Mouse (Mus musculus) stomach, postnatal 0 days (tissue): ENCODE measurements at regions not wholly inside any gene's neighbourhood (a gene's known extent, or its start where the extent isn't known, plus 50 kb on each side); places are given as distances from the start of the nearest gene placed in this dataset.

Source experiments
- CTCF ChIP-seq: IDR thresholded peaks from 2 replicates; pipeline ENCODE4 v1.5.1; 2016; ENCODE audit warnings: antibody characterized with exemption, low read depth, mild to moderate bottlenecking, moderate library complexity
- EP300 ChIP-seq: optimal IDR thresholded peaks from 2 replicates; pipeline ENCODE3; 2016; ENCODE audit warnings: antibody characterized with exemption

DNA sequence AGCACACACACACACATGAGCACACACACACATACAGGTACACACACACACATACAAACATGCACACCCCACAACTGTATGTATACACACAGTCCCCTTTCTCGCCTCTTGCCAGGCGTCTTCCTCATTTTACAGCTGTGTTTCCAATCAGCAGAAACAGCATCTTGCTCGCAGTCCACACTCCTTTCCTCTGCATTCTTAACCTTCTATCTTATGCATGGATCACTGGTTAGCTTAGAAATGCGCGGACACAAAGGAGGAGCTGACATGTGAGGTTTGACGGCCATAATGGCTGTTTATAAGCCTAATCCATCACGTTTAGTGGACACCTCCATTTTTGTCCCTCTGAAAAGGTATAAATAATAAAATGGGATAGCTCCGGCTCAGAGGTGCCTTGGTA is 343.3 kb upstream of the Sall1 start:
- TF ChIP-seq CTCF (no peak), EP300 (no peak)
